Mouse (Mus musculus) layer of hippocampus, adult 2 months (tissue): ENCODE measurements around the gene Slc2a9. TPM values are rescaled to one million over a fixed set of nuclear protein-coding genes. Genes with fewer than 3 reads are reported as not detected.

ENCODE experiments used
- DNase-seq, 2 experiments: peaks; one replicate each; pipeline ENCODE4 v3.0.0; 2022; ENCODE audit warnings: low spot score in 2 of 2
- H3K27ac ChIP-seq: fragments of 200-600 bp; 2 replicates; pipeline ENCODE4 v1.8.1; 2022
- H3K4me3 ChIP-seq: fragments of 200-600 bp; 2 replicates; pipeline ENCODE4 v1.8.1; 2022; ENCODE audit warnings: mild to moderate bottlenecking
- CTCF ChIP-seq: fragments of 200-600 bp; conservative IDR thresholded peaks from 2 replicates; pipeline ENCODE4 v1.8.1; 2022; ENCODE audit warnings: antibody characterized with exemption, mild to moderate bottlenecking, moderate library complexity
- long read RNA-seq, 2 experiments: library from polyadenylated mRNA; stranded (forward); transcript quantifications; one replicate each; pipeline ENCODE4 v2.0.0; 2021; ENCODE audit warnings: borderline mapping rate in 2 of 2
- total RNA-seq, 2 experiments: library from RNA; stranded (reverse); gene quantifications; 2 replicates each; pipeline ENCODE4 v1.2.3; 2021

Slc2a9 gene
- total RNA-seq: 1 to 10 TPM; 3.2 to 4.2 TPM
- long read RNA-seq, experiment 1, partial matches to known transcripts: 0 of 1 reads
- long read RNA-seq, experiment 1, other reads (novel, unspliced or antisense): 1 of 1 reads
- long read RNA-seq, experiment 2, partial matches to known transcripts: 0 of 3 reads
- long read RNA-seq, experiment 2, other reads (novel, unspliced or antisense): 3 of 3 reads

GRCm38 (mm10) chr5:38502992-38503391 lies at the start of gene Slc2a9:
Slc2a9 (minus strand) TSS chr5:38503143.
- TF ChIP-seq CTCF: no peak

DNA sequence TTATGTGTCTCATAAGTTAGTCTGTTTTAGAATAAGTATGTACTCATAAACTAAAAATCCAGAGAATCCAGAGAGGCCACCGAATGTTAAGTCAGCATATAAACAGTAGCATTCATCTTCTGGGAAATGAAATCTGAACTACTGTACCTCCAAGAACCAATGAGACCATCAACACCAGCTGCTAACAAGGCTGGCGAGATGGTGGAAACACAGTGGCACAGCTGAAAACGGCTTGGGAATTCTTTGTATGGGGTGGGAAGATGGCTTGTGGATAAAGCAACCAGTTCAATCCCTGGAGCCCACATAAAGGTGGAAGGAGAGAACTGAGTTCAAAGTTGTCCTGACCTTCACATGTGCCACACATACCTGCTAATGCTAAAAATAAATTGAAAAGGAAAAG lies 49.7 kb upstream of the Slc2a9 start:
- TF ChIP-seq CTCF: no peak
- DNase-seq: no peak
- Histone ChIP-seq H3K4me3 (no peak overlapping the region), H3K27ac (no peak overlapping the region)

More at GRCm38 (mm10) chr5:38502992-38503391, at the start of gene Slc2a9:
- DNase-seq: no peak
- no peak within 1 kb of the TSS for H3K4me3 ChIP-seq
- no peak within 1 kb of the TSS for H3K27ac ChIP-seq

DNA sequence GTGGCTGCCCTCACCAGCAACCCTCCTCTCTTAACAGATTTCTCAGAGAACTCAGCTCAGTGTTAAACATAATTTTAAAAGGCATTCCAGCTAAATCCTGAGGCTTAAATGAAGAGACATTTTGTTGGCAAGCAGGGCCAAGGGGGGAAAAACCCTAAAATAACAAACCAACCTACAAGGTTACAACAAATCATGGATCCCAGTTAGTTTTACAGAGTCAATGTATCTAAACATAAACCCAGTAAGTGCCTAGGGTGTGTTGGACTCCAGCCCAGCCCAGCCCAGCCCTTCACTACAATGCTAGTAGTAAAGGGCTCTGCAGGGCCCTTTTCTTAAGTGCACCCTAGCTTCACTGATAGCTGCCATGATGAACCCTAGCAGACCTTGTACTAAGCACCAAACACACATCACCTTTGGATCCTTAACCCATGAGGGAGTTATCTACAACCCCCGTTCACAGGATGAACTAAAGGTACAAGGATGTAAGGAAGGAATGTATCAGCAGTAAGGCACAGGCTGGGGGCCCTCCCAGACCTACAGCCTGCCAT lies 47.4 kb upstream of the Slc2a9 start:
- DNase-seq: no peak
- H3K4me3 ChIP-seq: no peak overlapping the region
- peak overlapping the region; percentile 71 for H3K27ac ChIP-seq
- no peak for TF ChIP-seq CTCF

GRCm38 (mm10) chr5:38549461-38549909 lies 46.5 kb upstream of the Slc2a9 start:
- peak overlapping the region; percentile 71 for H3K27ac ChIP-seq
- H3K4me3 ChIP-seq: no peak overlapping the region
- no peak for TF ChIP-seq CTCF
- DNase-seq: no peak

DNA sequence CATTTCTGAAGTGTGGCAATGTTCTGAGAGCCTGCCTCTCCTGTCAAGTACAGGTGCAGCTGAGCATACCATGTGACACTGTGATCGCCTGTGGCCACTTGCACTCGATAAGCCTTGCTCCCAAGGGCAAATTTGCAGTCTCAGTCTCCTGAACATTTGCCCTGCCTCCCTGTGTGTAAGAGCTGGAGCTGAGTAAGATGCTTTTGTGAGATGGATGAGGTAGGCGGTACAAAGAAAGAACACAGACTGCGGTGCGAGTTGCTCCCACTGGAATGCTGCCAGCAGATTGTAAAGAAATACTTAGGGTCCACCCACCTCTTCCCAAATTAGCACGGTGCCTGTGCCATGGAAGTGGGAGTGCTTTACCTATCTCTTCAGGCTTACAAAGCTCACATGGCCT lies 44.4 kb upstream of the Slc2a9 start:
- no peak for TF ChIP-seq CTCF

DNA sequence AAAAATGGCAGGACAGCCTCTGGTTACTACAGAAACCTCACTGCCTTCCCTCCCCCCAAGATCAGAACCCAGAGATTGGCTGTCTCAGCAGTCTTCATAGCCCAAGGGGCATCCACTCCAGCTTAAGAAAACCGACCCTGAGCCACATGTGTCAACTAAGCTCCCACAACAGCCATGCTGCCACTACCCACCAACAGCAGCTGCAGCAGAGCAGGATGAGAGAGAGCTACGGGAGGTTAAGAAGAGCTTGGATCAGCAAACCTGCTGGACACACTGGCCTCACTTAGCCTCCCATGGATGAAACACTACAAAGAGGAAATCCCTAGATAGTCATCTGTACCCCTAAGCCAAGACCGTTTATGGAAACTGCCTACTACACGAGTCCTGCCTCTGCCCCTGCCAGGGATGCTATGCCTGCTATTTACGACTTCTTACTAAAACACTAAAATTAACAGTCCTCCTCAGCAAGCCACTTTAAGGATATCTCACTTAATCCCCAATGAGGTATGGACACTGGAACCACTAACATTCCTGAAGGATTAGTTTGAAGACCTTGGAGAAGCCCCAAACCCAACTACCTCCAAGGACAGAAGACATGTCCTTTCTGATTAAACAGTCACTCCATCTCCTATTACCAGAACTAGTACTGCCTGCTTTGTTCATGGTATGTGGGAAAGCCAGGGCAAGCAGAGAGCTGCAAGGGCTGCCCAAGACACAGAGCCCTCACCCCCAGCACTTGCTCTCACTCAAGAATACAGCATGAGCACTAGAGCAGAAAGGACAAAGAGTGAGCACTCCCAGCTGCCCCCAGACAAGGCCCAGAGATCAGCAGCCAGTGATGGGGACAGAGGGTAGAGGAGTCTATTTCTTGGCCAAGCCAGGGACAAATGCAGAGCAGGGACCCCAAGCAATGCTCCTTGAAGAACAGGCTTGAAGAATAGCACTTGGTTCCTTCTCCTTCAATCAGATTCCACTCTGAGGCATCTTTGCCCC lies 41.8 kb upstream of the Slc2a9 start:
- Histone ChIP-seq H3K27ac (peak overlapping the region; percentile 56), H3K4me3 (no peak overlapping the region)
- TF ChIP-seq CTCF: no peak
- no peak for DNase-seq

More for the DNA sequence above, 44.4 kb upstream of the Slc2a9 start:
- Histone ChIP-seq H3K4me3 (no peak overlapping the region), H3K27ac (no peak overlapping the region)
- peak; percentile 74 to 77 for DNase-seq

DNA sequence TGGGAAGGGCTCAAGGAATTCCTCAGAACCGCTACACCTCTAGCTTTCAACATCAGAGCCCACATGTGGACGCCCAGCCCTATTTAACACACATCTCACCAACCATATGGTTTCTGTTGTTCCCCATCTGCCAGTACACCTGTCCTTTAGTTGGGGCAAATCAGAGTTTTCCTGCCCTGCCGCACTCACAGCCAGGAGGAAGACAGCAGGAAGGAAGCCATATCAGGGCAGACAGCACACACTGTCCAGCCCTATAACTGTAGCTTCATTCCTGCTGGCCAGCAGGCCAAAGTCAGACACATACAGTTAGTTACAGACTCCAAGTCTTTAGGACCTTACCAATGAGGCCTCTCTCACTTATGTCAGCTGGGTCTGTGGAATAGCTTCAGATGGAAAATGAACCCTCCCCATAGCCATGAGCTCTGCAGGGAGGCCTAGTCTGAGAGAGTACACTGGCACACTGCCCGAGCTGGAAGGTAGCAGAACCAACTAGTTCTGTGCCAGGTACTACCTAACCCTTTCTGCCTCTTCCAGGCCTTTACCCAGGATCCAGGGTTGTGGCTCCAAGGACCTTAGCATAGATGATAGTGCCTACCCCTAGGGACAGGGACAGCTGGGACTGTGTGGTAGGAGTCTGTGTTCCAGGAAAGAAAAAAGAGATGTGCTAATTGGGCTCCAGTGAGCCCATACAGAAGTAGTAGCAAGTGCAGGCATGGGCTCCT lies 40.7 kb upstream of the Slc2a9 start:
- Histone ChIP-seq H3K27ac (peak overlapping the region; percentile 56), H3K4me3 (no peak overlapping the region)
- no peak for DNase-seq
- no peak for TF ChIP-seq CTCF

GRCm38 (mm10) chr5:38541728-38542127 lies 38.8 kb upstream of the Slc2a9 start:
- DNase-seq: no peak
- Histone ChIP-seq H3K4me3 (no peak overlapping the region), H3K27ac (no peak overlapping the region)
- no peak for TF ChIP-seq CTCF

GRCm38 (mm10) chr5:38540898-38541297 lies 38.0 kb upstream of the Slc2a9 start:
- Histone ChIP-seq H3K4me3 (no peak overlapping the region), H3K27ac (no peak overlapping the region)
- no peak for DNase-seq
- TF ChIP-seq CTCF: no peak

- no peak for TF ChIP-seq CTCF
- no peak for DNase-seq
- H3K4me3 ChIP-seq: no peak overlapping the region
- peak overlapping the region; percentile 33; the same call in 1 of the 2 replicates for H3K27ac ChIP-seq
Observed at GRCm38 (mm10) chr5:38538508-38538907, 35.6 kb upstream of the Slc2a9 start.

DNA sequence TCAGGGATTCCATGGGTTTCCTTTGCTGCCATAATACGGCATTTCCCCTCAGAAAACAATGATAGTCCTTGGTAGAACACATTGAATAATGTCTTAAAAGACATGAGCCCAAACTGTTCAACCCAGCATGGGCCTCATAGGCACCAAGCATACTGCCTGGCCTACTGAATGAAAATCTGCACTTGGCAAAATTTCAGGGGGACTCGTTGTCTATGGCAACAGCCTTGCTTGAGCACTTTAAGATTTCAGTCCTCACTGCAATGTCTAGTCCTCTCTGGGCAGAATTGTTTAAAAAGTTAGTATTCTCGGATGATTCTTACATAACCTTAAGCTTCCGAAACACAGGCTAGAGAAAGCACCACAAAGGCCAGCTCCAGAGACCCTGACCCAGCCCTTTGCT lies 34.9 kb upstream of the Slc2a9 start:
- no peak for TF ChIP-seq CTCF
- peak overlapping the region; percentile 33; the same call in 1 of the 2 replicates for H3K27ac ChIP-seq
- peak in 1 of 2 experiments; percentile 65 for DNase-seq
- no peak overlapping the region for H3K4me3 ChIP-seq

DNA sequence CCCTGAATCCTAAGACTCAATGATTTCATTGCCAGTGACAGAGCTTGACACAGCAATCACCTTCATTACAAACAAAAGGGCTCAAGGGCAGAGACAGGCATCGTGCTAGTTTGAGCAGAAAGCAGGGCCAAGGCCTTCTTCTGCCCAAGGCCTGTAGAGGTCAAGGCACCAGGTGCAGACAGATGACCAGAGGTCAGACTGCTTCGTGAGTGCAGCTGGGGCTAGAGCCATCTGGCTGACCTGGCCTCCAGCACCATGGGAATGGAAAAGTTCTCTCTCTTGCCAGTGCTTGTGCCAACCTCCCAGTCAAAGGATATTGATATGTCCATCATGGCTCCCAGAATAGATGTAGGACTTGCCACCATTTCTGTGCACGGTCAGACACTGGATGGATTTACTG lies 33.9 kb upstream of the Slc2a9 start:
- no peak for TF ChIP-seq CTCF
- Histone ChIP-seq H3K4me3 (no peak overlapping the region), H3K27ac (no peak overlapping the region)
- no peak for DNase-seq
